Mouse (Mus musculus) left cerebral cortex, postnatal 25 days (tissue): ENCODE measurements around the gene St3gal5. TPM values are rescaled to one million over a fixed set of nuclear protein-coding genes. Genes with fewer than 3 reads are reported as not detected.

ENCODE experiments used
- DNase-seq, 2 experiments: peaks; one replicate each; pipeline ENCODE4 v3.0.0; 2022; ENCODE audit warnings: low spot score in 2 of 2, mixed read lengths in 1 of 2
- intact Hi-C: fragments of 180-260 bp; cut with DNase I; formaldehyde crosslinking; loops from one replicate; pipeline ENCODE4 v1.15.1; 2025
- total RNA-seq, 2 experiments: library from RNA; stranded (reverse); gene quantifications; 2 replicates each; pipeline ENCODE4 v1.2.3; 2021

St3gal5 gene
- total RNA-seq, 2 experiments from 2014 or later, result 159 TPM

DNA sequence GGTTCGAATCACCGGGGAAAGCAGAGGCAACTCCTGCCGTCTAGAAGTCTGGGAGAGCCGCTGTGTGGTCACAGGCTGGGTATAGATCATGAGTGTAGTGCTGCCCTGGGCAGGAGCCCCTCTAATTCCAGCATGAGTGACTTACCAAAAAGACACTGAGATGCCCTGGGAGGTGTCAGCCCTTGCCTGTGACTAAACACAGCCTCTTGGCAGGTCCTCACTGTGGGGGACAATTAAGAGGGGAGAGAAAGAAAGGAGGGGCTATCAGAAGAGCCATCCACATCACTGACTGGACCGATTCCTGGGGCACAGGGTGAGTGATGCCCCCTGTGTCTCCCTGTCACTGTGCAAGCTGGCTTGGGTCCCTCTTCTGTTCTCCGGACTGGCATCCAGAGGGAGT lies 89.4 kb downstream of the St3gal5 start:
- DNase-seq, result no peak
- intact Hi-C loops, result loop anchor here (1.0 kb wide), 2 partner anchors 50 to 74 kb away; no protein-coding TSS in a partner anchor

DNA sequence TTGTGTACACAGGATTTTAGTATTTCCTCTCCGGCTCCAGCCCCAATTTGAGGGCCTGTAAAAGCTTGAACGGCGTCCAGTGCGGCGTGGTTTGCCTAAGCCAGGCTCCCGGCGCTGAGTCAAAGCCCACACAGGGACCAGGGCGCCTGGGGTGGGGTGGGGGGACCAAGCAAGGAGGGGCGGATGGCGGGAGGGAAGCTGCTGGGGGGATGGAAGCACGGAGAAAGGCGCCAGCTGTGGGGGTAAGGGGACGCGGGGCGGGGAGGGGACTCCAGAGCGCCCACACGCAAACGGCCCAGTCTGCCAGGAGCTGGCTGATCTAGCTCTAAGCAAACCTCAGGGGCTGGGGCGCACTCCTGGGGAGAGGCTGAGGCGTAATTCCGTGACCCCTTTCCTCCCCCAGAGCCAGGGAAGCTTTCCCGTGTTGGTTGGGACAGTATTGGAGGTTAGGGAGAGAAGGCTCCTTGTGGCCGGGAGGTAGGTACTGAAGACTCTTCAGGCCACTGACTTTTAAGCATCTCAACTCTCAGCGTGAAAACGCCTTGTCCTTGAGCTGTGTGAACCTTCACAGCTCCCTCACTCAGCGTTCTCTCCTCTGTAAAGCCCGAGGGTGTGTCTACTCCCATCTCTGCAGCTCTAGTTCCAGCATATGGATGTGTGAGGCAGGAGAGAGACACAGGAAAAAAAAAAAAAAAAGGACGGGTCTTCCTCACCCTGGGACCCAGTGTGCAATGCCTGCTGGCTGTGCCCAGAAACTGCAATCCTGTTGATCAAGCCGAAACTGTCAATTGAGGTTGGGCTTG lies 91.9 kb downstream of the St3gal5 start:
- intact Hi-C loops, result no loop called here
- no peak for DNase-seq

DNA sequence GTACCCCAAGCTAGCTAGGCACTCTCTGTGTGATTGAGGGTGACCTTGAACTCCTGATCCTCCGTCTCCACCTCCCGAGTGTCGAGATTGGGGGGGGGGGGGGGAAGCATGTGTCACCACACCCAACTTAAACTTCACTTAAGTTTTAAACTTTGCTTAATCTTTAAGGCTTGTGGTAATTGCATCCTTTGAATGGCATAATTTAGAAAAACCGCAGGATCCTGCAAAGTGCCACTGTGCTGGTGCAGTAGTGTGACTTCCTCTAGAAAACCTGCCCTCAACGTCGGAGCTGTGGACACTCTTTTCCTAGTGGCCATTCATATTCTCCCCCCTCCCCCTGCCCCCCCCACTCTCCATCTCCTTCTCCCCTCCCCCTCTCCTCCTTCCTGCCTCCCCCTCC lies 92.7 kb downstream of the St3gal5 start:
- no peak for DNase-seq
- intact Hi-C loops, result no loop called here

DNA sequence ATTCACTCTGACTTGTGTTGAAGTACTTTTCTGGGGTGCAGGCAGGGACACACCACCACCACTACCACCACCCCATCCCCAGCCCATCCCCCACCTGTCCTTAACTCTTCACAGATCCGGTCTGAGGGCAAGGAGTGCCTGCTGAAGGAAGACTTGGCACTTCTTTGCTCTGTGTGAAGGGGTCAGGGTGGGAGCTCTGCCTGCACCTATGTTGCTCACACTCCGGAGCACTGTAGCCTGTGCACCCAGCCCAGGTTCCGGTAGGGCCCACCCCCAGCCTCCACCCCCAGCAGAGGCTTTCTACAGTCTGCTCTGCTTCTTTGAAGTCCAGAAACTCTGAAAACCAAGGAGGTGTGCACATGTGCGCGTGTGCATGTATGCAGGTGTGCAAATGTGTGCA lies 93.2 kb downstream of the St3gal5 start:
- intact Hi-C loops, result no loop called here

DNA sequence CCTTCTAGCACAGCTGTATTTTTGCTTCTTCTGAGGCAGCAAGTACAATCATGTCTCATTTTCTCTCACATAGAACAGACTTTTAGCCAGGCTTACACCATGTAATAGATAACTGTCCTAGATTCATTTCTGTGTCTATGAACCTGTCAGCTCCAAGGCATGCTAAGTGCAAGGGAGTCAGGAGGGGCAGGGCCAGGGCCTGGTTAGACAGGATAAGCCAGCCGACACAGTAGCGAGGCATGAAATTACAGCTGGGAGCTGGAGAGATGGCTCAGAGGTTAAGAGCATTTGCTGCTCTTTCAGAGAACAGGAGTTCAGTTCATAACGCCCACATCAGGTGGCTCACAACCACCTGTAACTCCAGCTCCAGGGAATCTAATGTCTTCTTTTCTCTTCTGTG lies 99.3 kb downstream of the St3gal5 start:
- intact Hi-C loops, result no loop called here
- DNase-seq, result no peak

More for the DNA sequence above, 93.2 kb downstream of the St3gal5 start:
- no peak for DNase-seq

DNA sequence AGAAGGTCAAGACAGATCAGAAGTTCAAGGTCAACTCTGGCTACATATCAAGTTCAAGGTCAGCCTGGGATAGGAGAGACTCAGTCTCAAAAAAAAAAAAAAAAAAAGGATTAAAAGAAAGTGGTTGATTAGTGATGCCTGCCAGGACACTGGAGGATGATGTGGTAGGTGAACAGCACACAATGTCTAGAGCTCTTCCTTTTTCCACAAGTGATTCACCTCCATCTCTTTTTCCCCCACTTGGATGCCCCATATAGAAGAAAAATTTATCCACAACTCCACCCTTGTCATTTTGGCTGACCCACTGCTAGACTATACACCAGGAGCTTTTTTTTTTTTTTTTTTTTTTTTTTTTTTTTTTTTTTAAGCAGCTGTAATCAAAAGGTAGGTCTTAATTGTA lies 100.1 kb downstream of the St3gal5 start:
- no peak for DNase-seq
- intact Hi-C loops, result no loop called here

DNA sequence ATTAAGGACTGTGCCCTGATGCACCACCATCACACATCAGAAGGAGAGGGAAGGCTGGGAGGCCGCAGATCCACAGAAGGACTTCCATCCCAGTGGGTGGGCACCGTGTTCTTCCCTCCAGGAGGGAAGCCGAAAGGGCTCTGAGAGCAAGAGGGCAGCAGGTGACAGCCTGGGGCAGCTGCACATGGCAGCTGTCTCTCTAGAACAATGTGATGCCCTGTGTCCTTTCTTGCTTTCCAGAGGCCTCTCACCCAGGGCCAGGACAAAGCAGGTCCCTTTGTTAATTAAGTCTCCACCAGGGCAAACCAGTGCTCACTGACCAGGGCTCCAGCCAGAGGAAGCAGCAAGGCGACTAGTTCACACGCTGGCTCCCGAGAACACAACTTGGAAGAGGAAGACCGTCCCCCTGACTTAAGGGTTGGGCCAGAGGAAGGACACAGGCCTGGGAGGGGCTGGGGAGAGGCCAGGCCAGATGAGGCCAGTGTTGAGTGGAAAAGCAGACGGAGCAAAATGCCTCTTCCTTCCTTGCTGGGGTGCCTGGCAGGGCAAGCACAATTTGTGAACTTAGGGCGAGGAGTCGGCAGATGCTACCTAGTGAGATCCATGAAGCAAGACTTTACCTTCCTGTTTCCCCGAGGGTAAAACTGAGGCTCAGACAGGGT lies 103.3 kb downstream of the St3gal5 start:
- intact Hi-C loops, result no loop called here
- DNase-seq, result no peak

DNA sequence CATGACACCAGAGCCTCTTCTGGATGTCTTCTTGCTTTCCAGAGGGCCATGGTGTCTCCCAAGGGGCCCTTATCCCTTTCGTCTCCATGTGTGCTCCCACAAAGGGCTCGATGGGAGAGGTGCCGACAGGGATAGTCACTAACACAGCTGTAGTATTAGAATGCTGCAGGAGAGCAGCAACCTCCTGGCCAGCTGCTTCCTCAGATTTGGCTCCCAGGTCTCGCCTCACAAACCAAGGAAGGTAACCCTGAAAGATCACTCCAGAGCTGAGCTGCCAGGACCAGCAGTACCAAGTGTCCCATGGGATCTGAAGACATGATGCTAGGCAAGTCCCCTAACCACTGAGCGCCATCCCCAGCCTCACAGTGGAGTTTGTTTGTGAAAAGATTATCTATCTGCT lies 105.3 kb downstream of the St3gal5 start:
- intact Hi-C loops, result no loop called here
- DNase-seq, result no peak

DNA sequence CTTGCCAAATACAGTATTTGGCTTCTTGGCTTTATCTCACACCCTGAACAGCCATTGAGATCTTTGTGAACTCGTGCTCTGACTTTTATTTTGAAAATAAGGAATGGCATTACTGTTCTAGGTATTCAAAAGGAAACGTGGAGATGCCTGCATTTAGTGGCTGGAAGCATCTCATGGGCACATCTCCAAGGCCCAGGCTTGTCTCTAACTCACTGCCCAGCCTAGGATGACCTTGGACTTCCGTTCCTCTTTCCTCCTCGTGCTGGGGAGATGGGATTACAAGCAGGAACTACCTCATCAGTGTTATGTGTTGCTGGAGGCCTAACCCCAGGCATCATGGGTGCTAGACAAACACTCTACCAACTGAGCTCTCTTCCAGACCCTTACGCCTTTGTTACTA lies 105.9 kb downstream of the St3gal5 start:
- no peak for DNase-seq
- intact Hi-C loops, result no loop called here

Other genes starting within 250 kb of the St3gal5 start
- gene Ptcd3, start 188.8 kb upstream of the St3gal5 start, total RNA-seq, result 10 to 100 TPM; 66.1 to 70.4 TPM
- 10 to 100 TPM; 29.5 to 30.3 TPM for gene Polr1a, start 188.5 kb upstream of the St3gal5 start, total RNA-seq
- gene Atoh8, start 138.0 kb downstream of the St3gal5 start, total RNA-seq, result 1 to 10 TPM; 1.4 to 1.8 TPM
- not detected for gene Sftpb, start 207.0 kb downstream of the St3gal5 start, total RNA-seq
- 10 to 100 TPM; 32.3 to 34.8 TPM for gene Usp39, start 247.6 kb downstream of the St3gal5 start, total RNA-seq
- 10 to 100 TPM; 15.1 to 16.9 TPM for gene 0610030E20Rik, start 249.7 kb downstream of the St3gal5 start, total RNA-seq